Mouse (Mus musculus) liver, adult 2 months (tissue): Measurements from ENCODE around the gene Anxa2.

Experiments
- CTCF ChIP-seq: fragments of 200-500 bp; IDR thresholded peaks from 2 replicates; pipeline ENCODE4 v1.5.1; 2011; ENCODE audit warnings: low read depth, low read length, control low read depth
- POLR2A ChIP-seq: fragments of 200-500 bp; IDR thresholded peaks from 2 replicates; pipeline ENCODE4 v1.6.1; 2011; ENCODE audit warnings: low read length, control low read depth; ENCODE audit not compliant: insufficient read depth; ENCODE audit errors: extremely low read depth

GRCm38 (mm10) chr9:69505611-69506010 lies 52.2 kb downstream of the Anxa2 start:
- TF ChIP-seq POLR2A: no peak
- peak; percentile 63 for TF ChIP-seq CTCF
